Mouse (Mus musculus): ENCODE data around the gene Upk2. TPM values are rescaled to one million over a fixed set of nuclear protein-coding genes. Genes with fewer than 3 reads are reported as not detected.

Gene Upk2
- polyA plus RNA-seq, 1 experiment: 1.4 TPM

GRCm38 (mm10) chr9:44488416-44488815 is 33.6 kb upstream of the Upk2 start:
- Histone ChIP-seq H3K27me3 (ENCODE audit: control insufficient read depth, insufficient read depth, low read length) (no peaks in the 10 kb centered on the region), H3K36me3 (ENCODE audit: control insufficient read depth, insufficient read depth, low read length) (no peaks in the 10 kb centered on the region), H3K27ac (ENCODE audit: insufficient read depth, low read depth, low read length) (peak overlapping the region; percentile 97), H3K4me1 (ENCODE audit: control insufficient read depth, insufficient read depth, insufficient read length, low read length) (peaks cover 73% of the 10 kb centered on the region), H3K4me3 (ENCODE audit: low read depth, low read length) (no peak overlapping the region)
- 13% methylated on average over 8 of the region's 8 CpGs for WGBS
- TF ChIP-seq POLR2A (IDR thresholded peaks at IDR 0.05; ENCODE audit: low read depth, low read length) (no peak), CTCF (IDR thresholded peaks at IDR 0.05; ENCODE audit: extremely low read depth, insufficient read length, insufficient replicate concordance, low read depth, low read length) (no peak)

- H3K4me3 ChIP-seq (ENCODE audit: low read depth, low read length): peak overlapping the region; percentile 50
- peak overlapping the region; percentile 97 for H3K27ac ChIP-seq (ENCODE audit: insufficient read depth, low read depth, low read length)
- TF ChIP-seq CTCF (IDR thresholded peaks at IDR 0.05; ENCODE audit: extremely low read depth, insufficient read length, insufficient replicate concordance, low read depth, low read length) (no peak), POLR2A (IDR thresholded peaks at IDR 0.05; ENCODE audit: low read depth, low read length) (no peak)
- WGBS: 2% methylated on average over 7 of the region's 7 CpGs
- H3K27me3 ChIP-seq (ENCODE audit: control insufficient read depth, insufficient read depth, low read length): no peaks in the 10 kb centered on the region
- peaks cover 67% of the 10 kb centered on the region for H3K4me1 ChIP-seq (ENCODE audit: control insufficient read depth, insufficient read depth, insufficient read length, low read length)
- H3K36me3 ChIP-seq (ENCODE audit: control insufficient read depth, insufficient read depth, low read length): no peaks in the 10 kb centered on the region
Observed at GRCm38 (mm10) chr9:44487441-44487840, 32.7 kb upstream of the Upk2 start.

GRCm38 (mm10) chr9:44486741-44487421 is 32.1 kb upstream of the Upk2 start:
- no peaks in the 10 kb centered on the region for H3K36me3 ChIP-seq (ENCODE audit: control insufficient read depth, insufficient read depth, low read length)
- H3K27me3 ChIP-seq (ENCODE audit: control insufficient read depth, insufficient read depth, low read length): no peaks in the 10 kb centered on the region
- 11% methylated on average over 15 of the region's 15 CpGs for WGBS
- TF ChIP-seq POLR2A (IDR thresholded peaks at IDR 0.05; ENCODE audit: low read depth, low read length) (no peak), CTCF (IDR thresholded peaks at IDR 0.05; ENCODE audit: extremely low read depth, insufficient read length, insufficient replicate concordance, low read depth, low read length) (no peak)
- peaks cover 69% of the 10 kb centered on the region for H3K4me1 ChIP-seq (ENCODE audit: control insufficient read depth, insufficient read depth, insufficient read length, low read length)
- peak overlapping the region; percentile 97 for H3K27ac ChIP-seq (ENCODE audit: insufficient read depth, low read depth, low read length)
- peak overlapping the region; percentile 50 for H3K4me3 ChIP-seq (ENCODE audit: low read depth, low read length)

GRCm38 (mm10) chr9:44486335-44486734 is 31.6 kb upstream of the Upk2 start:
- TF ChIP-seq CTCF (IDR thresholded peaks at IDR 0.05; ENCODE audit: extremely low read depth, insufficient read length, insufficient replicate concordance, low read depth, low read length) (no peak), POLR2A (IDR thresholded peaks at IDR 0.05; ENCODE audit: low read depth, low read length) (no peak; the same call in 1 of the 2 replicates)
- Histone ChIP-seq H3K27me3 (ENCODE audit: control insufficient read depth, insufficient read depth, low read length) (no peaks in the 10 kb centered on the region), H3K27ac (ENCODE audit: insufficient read depth, low read depth, low read length) (peak overlapping the region; percentile 97), H3K4me1 (ENCODE audit: control insufficient read depth, insufficient read depth, insufficient read length, low read length) (peaks cover 68% of the 10 kb centered on the region), H3K4me3 (ENCODE audit: low read depth, low read length) (peak overlapping the region; percentile 50), H3K36me3 (ENCODE audit: control insufficient read depth, insufficient read depth, low read length) (no peaks in the 10 kb centered on the region)
- 15% methylated on average over 3 of the region's 3 CpGs for WGBS

GRCm38 (mm10) chr9:44485516-44486161 is 30.9 kb upstream of the Upk2 start:
- H3K4me1 ChIP-seq (ENCODE audit: control insufficient read depth, insufficient read depth, insufficient read length, low read length): peaks cover 62% of the 10 kb centered on the region
- H3K4me3 ChIP-seq (ENCODE audit: low read depth, low read length): peak overlapping the region; percentile 33
- no peaks in the 10 kb centered on the region for H3K36me3 ChIP-seq (ENCODE audit: control insufficient read depth, insufficient read depth, low read length)
- H3K27me3 ChIP-seq (ENCODE audit: control insufficient read depth, insufficient read depth, low read length): no peaks in the 10 kb centered on the region
- TF ChIP-seq CTCF (IDR thresholded peaks at IDR 0.05; ENCODE audit: extremely low read depth, insufficient read length, insufficient replicate concordance, low read depth, low read length): no peak
- no peak for TF ChIP-seq POLR2A (IDR thresholded peaks at IDR 0.05; ENCODE audit: low read depth, low read length)
- 11% methylated on average over 14 of the region's 14 CpGs for WGBS
- H3K27ac ChIP-seq (ENCODE audit: insufficient read depth, low read depth, low read length): peak overlapping the region; percentile 82

GRCm38 (mm10) chr9:44485105-44485515 is 30.3 kb upstream of the Upk2 start:
- peak overlapping the region; percentile 33 for H3K4me3 ChIP-seq (ENCODE audit: low read depth, low read length)
- H3K27ac ChIP-seq (ENCODE audit: insufficient read depth, low read depth, low read length): peak overlapping the region; percentile 82
- 21% methylated on average over 6 of the region's 6 CpGs for WGBS
- no peaks in the 10 kb centered on the region for H3K36me3 ChIP-seq (ENCODE audit: control insufficient read depth, insufficient read depth, low read length)
- H3K27me3 ChIP-seq (ENCODE audit: control insufficient read depth, insufficient read depth, low read length): no peaks in the 10 kb centered on the region
- peaks cover 57% of the 10 kb centered on the region for H3K4me1 ChIP-seq (ENCODE audit: control insufficient read depth, insufficient read depth, insufficient read length, low read length)
- TF ChIP-seq POLR2A (IDR thresholded peaks at IDR 0.05; ENCODE audit: low read depth, low read length): no peak
- no peak for TF ChIP-seq CTCF (IDR thresholded peaks at IDR 0.05; ENCODE audit: extremely low read depth, insufficient read length, insufficient replicate concordance, low read depth, low read length)
